Mouse (Mus musculus): Measurements from ENCODE around the gene Patz1.

DNA sequence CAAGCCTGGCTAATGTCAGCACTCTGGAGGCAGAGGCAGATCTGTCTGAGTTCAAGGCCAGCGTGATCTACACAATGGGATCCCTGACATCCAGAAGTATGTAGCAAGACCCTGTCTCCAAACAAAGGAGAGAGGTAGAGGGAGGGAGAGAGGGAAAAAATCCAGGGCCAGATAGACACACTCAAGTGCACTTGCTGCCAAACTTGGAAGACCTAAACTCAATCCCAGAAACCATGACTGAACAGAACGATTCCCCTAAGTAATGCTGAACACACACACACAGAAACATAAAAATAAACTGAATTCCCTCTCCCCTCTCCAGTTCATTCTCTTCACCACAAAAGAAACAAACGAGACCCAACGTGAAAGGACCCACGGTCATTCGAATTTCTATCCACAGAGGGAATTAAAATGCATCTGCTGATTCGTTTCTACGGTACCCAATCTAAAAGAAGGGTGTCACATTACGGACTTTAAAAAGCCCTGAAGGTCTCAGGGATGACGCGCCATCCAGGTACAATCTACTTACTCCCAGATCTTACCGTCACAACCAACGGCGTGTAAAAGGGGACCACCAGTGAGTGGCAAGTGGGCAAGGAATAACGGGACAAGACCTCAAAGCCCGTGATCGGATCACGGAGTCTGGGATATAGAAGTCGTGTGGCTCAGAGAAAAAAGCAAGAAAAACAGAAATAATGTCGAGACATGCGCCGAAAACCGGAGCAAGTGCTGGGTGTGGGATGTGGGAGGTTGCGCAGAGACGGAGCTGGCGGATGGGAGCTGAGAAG lies 23.2 kb upstream of the Patz1 start:
- no peak for TF ChIP-seq CTCF (IDR thresholded peaks at IDR 0.05; ENCODE audit: control insufficient read depth, insufficient read depth, insufficient read length)
- no peak for TF ChIP-seq MYOG (IDR thresholded peaks at IDR 0.05; ENCODE audit: control insufficient read depth, extremely low read depth, insufficient read length)
- no peak for TF ChIP-seq MAX (IDR thresholded peaks at IDR 0.05)

Data from C2C12 (cell line).